Mouse (Mus musculus): ENCODE results near the gene Tmem132c.

DNA sequence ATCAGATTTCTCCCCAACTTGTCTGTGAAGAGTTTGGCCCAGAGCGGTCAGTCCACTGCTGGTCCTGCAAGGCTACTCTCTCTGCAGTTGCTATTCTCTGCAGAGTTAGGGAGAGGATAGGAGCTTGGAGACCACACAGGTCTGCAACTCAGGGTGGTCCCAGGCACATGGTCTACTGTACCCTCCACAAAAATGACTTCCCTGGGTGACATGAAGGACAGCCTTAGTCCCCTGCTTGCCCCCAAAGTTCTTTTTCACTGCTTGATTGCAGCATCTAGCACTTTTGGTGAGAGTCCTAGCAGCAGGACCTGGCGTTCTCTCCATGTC lies 69.4 kb downstream of the Tmem132c start:
- TF ChIP-seq CTCF (IDR thresholded peaks at IDR 0.05; ENCODE audit: low read depth, low read length) (no peak), POLR2A (IDR thresholded peaks at IDR 0.05; ENCODE audit: extremely low read depth, insufficient read depth, low read length) (no peak)
